Mouse (Mus musculus): Measurements from ENCODE around the gene Sh3bgrl3.
A peak's percentile ranks its signal among the peaks of the same experiment; 100 is the strongest.

Gene Sh3bgrl3

DNA sequence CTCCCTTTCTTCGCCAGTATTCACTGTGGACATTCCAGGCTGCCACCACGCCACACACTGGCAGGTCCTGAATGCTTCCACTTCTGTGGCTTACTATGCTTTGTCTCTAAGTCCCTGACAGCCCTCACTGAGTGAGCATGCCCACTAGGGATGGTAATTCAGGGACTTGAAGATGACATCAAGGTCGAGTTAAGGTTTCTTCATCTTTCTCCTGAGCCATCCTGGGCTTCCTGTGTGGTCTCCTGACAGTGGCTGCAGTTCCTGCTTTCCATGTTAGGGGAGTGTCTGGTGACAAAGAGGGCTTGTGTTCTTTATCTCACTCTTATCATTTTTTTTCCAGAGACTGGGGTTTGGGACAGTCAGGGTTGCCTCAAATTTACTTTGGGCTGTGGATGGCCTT is 17.9 kb downstream of the Sh3bgrl3 start:
- no peak for DNase-seq (ENCODE audit: low read depth, low spot score)

DNA sequence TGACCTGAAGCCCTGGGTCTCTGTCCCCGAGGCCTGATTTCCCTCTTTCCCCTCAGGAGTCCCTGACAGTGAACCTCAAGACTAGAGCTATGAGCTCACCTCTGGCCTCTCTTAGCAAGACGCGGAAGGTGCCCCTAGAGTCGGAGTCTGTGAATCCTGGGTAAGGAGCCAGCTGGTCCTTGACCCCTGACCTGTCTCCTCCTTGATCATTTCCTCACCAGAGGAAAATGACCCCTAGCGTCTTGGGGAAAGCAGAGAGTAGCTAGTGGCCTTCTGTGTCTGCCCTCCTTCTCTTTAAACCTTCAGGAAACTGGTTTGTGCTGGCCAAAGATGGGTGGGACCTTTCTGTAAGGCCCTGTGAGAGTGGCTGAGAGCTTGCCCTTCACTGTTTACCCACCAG is 20.4 kb downstream of the Sh3bgrl3 start:
- DNase-seq (ENCODE audit: low read depth, low spot score) = no peak

DNA sequence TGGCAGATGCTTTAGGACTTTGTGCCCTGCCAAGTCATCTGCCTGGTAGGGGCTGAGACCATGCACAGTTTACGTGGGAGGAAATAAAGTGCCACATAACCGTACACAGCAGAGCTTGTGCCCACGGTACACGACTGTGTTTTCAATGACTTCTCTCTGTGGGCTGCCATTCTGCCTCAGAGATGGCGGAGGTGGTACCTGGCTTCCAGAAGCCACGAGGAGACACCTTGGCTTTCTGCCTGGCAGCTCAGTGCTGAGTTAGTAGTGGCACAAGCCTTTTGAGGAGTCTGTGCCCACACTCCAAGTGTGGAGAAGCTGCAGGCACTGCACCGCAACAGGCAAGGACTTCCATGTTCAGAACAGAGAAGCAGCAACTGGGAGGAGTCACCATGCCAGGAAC is 20.9 kb downstream of the Sh3bgrl3 start:
- DNase-seq (ENCODE audit: low read depth, low spot score) = peak; percentile 90

DNA sequence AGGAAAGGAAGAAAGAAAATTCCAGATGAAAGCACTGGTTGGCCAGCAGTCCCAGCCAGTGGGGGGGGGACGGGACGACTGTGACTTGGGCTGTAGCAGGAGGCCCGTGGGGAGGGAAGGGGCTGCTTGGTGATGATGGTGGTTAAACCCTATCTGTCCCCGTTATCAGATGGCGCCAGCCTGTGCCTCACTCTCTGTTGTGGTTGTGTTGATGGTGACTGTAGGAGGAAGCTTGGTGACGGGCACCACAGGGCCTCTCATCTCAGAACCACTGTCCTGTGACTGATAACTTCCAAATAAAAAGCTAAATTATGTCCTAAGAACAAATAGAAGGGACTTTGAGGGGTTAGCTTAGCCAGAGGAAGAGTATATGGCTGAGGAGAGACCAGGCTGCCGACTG is 22.5 kb downstream of the Sh3bgrl3 start:
- DNase-seq (ENCODE audit: low read depth, low spot score) = no peak

DNA sequence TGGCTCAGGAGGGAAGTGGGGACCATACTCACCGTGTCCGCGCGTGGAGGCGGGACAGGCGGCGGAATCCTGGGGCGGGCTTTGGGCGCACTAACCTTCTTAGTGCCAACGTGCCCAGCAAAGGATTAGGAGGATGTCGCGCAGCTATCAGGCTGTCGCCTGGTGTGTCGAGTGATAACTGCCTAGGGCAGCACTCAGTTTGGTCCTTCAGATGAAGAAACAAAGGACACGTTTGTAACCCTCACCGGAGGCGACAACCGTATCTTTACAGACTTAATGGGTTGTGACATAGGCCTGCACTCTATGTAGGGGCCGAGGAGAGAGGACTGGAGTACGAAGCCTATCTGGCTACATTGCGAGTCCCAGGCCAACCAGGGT is 25.9 kb downstream of the Sh3bgrl3 start:
- no peak for DNase-seq (ENCODE audit: low read depth, low spot score)

DNA sequence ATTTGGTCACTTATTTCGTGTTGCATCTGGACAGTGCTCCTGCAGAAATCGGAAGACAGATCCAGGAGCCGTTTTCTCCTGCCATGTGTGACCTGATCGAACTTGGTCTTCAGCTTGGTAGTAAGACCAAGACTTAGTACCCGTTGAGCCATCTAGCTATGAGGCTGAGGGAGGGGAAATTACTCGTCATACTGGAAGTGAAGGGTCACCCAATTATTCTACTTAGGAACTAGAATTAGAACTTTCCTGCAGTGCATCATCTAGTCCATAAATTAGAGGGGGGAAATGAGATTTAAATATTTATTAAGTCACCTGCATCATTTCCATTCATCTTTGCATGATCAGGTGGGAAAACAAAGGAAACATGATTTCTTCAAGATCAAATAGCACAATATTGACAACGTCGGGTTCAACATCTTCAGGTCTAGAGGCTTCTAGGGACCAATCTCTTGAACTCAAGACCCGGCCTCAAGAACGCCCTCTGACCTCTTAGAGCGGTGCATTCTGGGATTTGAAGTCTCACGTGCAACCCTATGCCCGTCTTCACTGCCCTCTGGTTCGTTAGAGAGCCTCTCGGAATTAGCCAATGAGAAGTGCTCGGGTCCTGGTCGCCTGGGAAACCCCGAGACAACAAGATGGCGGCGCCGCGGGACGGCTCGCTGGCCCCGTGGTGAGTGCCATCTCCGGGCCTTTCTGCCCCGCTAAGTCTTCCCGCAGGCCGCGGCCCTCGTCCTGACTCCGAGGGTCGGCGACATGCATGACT is 26.4 kb downstream of the Sh3bgrl3 start, which contains the start of gene Ubxn11:
Gene Ubxn11 (plus strand): TSS at position 592 of the 763 bp plus-strand sequence.
- DNase-seq (ENCODE audit: low read depth, low spot score) = peak; percentile 98

DNA sequence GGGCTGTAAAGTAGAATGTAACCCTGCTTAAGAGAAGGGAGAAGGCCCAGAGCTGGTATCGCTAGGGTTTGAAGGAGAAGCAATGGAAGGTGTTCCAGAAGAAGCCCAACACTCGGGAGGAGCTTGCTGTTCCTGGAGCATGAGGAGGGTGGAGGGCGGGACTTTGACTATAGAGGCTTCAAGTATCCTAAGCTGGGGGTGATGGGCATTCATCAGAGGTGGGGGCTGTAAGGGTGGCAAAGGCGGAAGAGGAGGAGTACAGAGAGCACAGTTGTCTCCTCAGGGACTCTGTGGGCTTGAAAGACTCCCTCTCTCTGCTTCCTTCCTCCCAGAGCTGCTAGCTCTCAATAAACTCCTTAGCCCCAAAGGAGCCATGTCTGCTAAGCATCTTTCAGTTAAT is 28.3 kb downstream of the Sh3bgrl3 start:
- DNase-seq (ENCODE audit: low read depth, low spot score) = no peak

DNA sequence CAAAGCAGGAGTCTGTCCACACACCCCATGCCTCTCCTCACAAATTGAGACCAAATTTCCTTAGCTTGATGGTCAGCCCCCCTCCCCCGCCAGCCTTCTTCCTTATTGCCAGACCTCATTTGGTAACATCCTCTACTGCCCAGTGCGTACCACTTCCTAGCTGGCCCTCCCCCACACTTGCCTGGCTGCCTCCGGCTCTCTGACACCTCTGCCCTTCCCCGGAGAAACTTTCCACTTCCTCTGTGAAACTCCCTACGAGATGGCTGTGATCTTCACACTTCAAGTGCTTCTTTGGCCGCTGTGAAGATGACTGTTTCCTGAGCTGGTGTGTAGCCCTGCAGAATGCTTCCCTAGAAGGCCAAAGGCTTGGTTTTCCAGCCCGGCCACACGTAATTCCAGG is 30.0 kb downstream of the Sh3bgrl3 start:
- DNase-seq (ENCODE audit: low read depth, low spot score) = peak; percentile 68

DNA sequence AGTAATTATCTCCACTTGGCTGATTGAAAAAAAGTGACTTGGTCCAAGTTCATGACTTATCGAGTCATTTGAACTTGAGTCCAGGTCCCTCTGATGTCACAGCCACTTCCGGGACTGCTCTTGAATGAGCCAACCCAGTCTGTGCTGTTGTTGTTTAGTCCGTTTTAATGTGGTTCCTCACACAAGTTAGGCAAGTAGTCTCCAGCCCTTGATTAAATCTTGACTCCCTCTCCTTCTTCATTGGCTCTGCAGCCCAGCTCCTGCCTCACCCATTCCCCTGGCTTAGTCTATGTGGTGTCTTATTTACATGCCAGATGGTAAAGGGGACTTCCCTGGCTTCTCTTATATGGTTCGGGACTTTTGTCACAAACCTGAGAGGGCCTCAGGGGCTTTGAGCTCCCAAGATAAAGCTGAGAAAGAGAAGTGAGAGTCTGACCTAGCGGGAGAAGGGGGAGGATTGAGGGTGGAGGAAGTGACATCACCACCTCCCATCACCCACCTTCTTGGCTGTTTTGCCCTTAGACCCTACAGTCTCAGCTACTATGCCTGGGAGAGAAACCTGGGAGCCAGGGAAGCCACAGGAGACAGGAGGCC is 31.5 kb downstream of the Sh3bgrl3 start:
- peak; percentile 21 for DNase-seq (ENCODE audit: low read depth, low spot score)

DNA sequence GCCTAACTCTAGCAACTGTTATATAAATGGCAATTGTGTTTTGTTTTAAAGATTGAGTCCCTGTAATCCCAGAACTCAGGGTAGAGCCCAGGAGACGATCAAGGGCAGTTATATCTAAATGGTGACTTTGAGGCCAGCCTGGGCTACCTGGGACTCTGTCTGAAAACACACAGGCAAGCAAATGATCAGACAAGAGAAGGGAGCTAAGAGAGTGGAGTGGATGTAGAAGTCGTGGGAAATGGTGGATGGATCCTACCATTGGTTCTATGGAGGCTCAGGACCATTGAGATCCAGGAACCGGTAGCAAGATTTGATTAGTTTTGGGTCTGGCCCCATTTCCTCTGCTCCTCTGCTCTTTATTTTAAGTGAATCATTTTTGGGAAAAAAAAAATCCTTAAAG is 32.5 kb downstream of the Sh3bgrl3 start:
- DNase-seq (ENCODE audit: low read depth, low spot score) = no peak

DNA sequence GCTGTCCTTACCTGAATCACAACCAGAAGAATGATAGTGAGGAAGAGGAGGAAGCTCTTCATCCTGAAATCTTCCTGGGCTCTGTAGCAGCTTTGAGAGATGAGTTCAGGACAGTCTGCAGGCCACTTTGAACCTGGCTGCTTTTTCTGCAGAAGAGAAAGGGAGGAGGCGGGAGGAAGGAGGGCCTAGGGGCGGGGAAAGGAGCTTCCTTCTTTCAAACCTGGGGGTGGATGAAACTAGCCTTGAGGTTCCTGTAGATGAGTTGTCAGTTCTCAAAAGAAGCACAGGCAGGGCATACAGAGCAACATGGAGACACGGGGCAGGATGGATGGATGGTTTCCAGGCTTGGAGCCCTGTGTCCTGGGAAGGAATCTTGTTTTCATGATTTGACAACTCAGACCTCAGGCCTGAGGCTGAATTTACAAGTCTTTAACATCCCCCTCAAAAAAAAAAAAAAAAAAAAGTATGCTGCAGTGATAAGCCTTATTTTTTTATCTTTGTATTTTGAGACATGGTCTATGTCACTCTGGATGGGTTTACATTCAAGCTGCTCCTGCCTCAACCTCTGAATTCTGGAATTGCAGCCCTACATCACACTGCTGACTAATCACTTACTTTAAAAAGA is 33.6 kb downstream of the Sh3bgrl3 start, which contains the start of gene Cd52:
Gene Cd52 (minus strand): TSS at position 160 of the 625 bp plus-strand sequence.
- peak; percentile 24 for DNase-seq (ENCODE audit: low read depth, low spot score)

DNA sequence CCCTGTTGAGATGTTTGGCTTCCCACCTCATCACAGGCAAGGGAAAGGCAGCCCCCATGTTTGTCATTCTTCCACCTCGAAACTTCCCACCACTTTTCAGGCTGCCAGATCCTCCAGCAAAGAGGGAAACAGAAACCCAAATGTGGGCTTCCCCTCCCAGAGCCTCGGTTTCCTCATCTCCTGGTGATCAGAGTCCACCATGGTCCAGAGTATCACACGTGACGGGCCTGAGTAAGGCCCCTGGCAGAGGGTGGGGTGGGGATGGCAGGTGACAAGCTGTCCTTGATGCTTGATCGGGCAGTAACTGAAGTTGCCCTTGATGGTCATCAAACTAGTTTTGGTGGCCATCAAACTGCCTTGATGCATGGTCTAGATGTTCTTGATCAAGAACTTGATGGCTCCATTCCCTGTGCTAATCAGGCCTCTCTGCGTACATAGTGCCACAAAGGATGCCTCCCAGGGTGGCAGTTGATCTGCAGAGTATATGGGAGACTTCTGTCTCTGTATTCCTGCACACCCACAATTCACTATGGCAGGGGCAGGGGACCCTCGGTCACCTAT is 34.5 kb downstream of the Sh3bgrl3 start:
- DNase-seq (ENCODE audit: low read depth, low spot score) = no peak

DNA sequence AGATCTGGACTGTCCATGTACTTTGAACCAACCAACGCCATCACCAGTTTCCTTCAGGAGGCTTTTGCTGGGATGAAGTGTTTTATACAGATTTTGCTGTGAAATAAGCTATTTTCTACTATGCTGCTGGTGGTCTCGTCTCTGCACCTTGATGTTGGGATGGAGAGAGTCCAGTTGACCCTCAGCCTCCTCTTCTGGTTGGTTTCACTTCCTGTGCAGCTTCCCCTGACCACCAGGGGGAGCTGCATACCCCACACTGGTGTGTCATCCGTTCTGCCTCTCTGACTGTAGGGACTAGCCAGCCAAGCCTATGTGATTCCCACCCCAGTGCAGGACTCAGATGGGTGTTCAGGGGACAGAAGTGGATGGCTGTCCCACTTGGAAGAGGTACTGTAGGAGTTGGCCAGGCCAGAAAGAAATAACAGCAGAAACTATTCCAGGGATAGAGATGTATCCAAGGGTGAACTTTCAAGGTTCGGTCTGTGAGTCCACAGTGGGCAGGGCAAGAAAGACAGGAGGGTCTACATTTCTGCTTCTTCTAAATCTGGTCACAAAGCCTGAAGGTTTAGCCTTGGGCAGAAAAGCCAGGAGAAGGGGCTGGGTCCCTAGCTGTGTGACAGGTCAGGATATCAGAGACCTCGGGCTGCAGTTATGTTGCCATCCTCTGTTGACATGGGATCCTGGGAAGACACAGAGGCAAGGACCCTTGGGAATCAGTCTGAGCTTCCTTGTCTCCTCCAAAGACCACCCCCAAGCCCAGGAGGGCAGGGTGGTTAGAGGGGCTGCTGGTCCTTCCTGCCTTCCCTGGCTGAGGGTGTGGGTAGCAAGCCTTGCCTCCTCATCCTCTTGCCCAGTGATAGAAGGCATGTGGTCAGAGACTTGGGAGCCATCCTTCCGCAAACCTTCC is 36.0 kb downstream of the Sh3bgrl3 start:
- DNase-seq (ENCODE audit: low read depth, low spot score) = peak; percentile 49

DNA sequence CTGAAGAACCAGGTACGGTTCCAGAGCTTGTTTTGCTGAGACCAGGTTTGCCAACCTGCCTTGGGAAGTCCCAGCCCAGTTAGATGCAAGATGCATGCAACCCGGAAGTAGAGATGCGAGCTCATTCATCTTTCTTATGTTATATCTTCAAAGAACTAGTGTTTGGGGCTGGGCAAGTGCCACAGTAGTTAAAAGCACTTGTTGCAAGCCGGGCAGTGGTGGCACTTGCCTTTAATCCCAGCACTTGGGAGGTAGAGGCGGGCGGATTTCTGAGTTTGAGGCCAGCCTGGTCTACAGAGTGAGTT is 37.4 kb downstream of the Sh3bgrl3 start:
- DNase-seq (ENCODE audit: low read depth, low spot score) = no peak

DNA sequence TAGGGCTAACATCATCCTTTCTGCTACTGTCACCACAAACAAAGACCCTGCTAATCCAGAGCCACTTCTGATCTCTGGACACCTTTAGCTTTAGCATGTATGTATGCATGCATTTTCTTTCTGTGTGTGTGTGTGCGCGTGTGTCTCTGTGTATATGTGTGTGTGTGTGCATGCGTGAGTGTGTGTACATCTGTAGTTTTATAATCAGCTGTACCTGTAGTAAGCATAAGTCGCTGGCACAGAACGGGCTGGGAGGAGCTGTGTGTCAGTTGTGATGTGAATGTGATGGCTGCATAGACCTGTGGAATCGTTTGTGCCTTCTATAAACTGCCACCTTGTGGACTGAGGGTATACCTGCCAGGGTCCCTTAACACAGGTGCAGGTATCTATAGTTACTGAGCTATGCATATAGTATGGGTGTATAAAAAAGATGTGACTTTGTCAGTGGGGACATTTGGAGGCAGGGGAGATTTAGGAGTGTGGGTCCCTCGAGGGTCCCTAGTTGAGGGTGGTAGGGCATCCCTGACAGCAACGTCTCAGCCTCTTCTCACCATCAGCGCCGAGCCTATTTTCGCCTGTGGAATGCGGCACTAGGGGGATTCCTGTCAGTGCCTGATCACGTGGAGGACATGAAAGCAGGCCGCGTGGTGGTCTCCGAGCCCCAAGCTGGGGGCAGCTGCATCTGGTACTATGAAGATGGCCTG is 37.9 kb downstream of the Sh3bgrl3 start:
- no peak for DNase-seq (ENCODE audit: low read depth, low spot score)

DNA sequence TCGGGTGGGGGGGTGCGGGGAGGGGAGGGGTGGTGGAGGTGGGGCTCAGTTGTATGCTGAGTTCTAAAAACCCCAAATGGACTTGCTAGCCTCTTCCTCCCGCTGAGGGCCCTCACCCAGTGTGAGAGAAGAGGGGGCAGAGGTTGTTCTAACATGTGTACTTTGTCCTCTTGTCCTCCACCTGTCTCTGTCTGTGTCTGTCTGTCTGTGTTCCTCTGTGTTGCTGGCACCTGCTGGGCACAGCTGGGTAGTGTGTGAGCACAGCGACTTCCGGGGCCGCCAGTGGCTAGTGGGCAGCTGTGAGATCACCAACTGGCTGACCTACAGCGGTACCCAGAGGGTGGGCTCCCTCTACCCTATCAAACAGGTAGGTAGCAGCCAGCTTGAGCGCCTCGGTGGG is 39.6 kb downstream of the Sh3bgrl3 start:
- DNase-seq (ENCODE audit: low read depth, low spot score) = no peak

DNA sequence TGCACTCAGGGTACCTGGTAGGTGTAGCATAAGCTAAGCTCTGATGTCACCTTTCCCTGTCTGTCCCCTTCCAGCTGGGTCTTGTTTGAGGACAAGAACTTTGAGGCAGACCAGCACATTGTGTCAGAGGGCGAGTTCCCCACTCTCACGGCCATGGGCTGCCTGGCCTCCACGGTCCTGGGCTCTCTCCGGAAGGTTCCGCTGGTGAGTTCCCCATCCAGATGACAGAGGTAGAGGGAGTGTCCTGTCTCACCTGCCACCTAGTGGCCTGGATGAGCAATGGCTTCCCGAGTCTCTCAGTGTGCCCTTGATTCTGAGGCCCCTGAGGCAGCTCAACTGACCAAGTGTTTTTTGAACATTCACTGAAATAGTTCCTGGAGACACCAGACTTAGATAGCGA is 41.2 kb downstream of the Sh3bgrl3 start:
- peak; percentile 76 for DNase-seq (ENCODE audit: low read depth, low spot score)

DNA sequence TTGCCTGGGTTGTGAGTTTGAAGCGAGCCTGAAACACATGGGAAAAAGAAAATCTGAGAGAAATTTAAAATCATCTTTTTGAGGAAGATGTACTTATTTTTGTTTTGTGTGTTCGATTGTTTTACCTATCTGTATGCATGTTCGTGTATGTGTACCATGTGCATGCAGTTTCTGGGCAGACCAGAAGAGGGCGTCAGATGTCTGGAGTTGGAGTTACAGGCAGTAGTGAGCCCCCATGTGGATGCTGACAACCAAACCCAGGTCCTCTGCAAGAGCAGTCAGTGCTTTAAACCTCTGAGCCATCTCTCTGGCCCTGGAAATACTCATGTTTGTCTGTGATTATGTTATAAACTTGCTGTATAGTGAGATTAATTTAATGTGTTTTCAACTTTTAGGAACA is 43.6 kb downstream of the Sh3bgrl3 start:
- no peak for DNase-seq (ENCODE audit: low read depth, low spot score)

DNA sequence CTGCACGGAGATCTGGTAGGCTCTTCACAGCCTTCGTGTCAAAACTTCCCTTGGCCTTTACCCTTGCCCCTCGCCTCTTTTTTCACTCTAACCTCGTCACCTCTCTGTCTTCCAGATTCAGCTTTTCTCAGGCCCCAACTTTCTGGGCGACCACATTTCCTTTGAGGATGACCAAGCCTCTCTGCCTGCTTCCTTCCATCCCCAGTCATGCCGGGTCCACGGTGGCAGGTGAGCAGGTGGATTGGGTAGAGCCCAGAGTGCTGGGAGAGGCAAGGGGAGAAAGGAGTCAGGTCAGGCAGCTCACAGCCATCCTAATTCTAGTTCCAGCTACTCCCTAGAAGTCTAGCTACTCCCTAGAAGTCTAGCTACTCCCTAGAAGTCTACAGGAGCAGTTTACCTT is 46.1 kb downstream of the Sh3bgrl3 start:
- no peak for DNase-seq (ENCODE audit: low read depth, low spot score)

DNA sequence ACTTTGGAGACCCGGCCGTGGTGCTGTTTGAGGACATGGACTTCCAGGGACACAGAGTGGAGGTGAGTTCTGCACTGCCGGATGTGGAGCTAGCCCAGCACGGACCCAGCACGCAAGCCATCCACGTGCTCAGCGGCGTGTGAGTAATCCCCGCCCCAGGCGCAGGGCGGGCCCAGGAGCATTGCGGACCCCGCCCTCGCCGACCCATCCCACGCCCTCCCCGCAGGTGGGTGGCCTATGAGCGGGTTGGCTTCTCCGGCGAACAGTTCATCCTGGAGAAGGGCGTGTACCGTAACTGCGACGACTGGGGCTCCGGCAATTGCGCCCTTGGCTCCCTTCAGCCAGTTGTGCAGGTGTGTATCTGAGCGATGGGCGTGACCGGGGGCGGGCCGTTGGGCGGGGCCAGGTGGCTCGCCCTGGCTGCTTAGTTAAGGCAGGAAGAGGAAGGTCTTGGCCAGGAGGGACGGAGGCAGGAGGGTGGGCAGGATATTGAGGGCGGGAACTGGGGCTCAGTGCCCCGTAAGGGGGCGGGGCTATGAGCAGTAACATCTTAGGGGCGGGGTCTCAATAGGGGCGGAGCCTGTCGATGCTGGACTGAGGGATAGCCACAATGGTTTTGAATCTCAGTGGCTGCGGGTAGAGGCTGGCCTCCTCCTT is 46.7 kb downstream of the Sh3bgrl3 start:
- peak; percentile 79 for DNase-seq (ENCODE audit: low read depth, low spot score)

DNA sequence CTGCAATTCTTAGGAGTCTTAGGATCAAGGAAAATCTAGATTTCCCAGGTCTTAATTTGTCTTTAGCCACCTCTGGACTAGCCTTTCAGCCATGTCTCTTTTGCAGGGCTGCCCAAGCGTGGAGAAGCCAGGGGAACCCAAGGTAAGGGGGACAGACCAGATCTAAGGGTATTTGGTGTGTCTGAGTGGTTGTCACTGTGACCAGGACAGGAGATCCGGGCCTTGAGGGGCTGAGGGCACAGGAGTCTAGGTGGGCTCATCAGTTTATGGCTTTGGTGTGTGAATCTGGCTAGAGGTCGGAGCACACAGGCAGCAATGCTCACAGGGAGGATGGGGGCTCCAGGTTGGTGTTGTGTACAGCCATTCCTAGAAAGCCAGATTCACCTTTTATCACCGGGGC is 47.9 kb downstream of the Sh3bgrl3 start:
- no peak for DNase-seq (ENCODE audit: low read depth, low spot score)

Measured in brain, adult 2 months (tissue).